Mouse (Mus musculus): ENCODE results near the gene Tmem221. TPM values are rescaled to one million over a fixed set of nuclear protein-coding genes. Genes with fewer than 3 reads are reported as not detected.

The Tmem221 gene
- polyA plus RNA-seq, 1 experiment: not detected

DNA sequence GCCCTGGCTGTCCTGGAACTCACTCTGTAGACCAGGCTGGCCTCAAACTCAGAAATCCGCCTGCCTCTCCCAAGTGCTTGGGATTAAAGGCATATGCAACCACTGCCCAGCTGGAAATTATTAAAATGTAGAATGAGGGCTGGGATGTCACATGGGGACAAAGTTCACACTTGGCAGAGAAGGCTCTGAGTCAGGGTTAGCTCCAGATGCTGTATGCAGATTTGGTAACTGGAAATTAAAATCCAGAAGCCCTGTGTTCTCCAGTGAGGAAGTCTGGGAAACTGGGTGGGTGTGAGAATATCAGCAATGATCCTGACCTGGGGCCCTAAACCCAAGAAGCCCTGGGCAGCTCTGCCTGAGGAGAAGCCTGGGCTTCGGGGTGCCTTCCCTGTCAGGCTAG, 49.4 kb downstream of the Tmem221 start:
- TF ChIP-seq GATA1 (IDR thresholded peaks at IDR 0.05; ENCODE audit: low read length): no peak

DNA sequence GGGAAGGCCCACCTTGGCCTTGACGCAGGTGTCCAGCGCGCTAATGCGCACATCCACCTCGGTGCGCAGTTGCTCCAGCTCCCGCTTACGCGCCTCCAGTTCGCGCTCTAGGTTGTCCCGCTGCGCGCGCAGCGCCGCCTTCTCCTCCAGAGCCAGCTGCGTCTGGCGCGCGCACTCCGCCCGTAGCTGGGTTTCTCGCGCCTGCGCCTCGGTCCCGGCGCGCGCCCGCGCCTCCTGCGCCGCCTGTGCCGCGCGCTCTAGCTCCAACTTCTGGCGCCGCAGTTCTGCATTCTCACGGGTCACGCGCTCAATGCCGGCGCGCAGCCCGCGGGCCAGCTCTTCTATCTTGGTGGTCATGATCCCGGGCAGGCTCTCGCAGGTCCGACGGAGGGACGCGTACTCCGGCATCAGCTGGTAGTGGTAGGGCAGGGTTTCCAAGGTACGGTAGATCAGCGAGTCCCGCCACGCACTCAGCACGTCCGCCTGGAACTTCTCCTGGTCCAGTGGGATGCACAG, 51.0 kb downstream of the Tmem221 start:
- no peak for TF ChIP-seq GATA1 (IDR thresholded peaks at IDR 0.05; ENCODE audit: low read length)

DNA sequence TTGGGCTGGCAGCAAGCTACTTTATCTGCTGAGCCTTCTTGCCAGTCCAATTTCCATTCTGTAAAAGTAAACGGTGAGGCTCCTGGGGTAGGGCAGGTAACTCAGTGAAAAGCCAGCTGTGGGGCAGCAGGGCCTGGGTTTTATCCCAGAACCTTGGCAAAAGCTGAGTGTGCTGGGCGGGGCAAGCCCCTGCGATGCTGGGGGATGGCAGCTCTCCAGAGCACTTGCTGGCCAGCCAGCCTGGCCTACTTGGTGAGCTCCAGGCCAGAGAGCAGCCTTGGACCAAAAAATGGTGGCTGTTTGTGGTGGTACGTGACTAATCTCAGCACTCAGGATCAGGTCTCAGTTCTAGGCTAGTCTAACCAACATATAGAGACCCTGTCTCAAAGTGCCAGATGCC, 52.7 kb downstream of the Tmem221 start:
- TF ChIP-seq GATA1 (IDR thresholded peaks at IDR 0.05; ENCODE audit: low read length): no peak

DNA sequence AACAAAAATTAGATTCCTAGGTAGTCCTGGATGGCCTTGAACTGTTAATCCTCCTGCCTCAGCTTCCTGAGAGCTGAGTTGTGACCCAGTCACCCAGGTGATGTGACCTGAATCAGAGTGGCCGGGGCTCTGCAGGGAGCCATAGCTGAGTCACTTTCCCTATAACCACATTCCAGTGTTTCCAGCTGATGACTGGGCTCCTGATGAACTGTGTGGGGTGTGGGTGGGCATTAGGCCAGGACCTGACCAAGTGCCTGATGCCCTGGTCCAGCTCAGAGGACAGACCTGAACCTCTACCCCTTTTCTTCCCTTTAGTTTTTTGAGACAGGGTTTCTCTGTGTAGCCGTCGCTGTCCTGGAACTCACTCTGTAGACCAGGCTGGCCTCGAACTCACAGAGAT, 53.3 kb downstream of the Tmem221 start:
- TF ChIP-seq GATA1 (IDR thresholded peaks at IDR 0.05; ENCODE audit: low read length): no peak

DNA sequence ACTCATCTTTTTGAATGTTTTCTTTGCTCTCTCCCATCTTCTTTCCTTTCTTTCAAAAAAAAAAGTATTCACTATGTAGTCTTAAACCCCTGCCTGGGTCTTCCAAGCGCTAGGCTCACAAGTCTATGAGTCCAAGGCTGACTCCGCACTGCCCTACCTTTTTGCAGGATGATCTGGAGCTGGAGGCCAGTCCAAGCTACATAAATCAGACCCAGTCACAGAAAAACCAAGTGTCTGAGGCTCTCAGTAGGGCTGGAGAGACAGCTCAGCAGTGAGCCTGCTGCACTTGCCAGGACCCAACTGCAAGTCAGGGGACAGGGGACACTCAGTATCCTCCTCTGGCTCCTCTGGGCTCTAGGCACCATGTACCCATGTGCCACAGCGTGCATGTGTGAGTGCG, 54.3 kb downstream of the Tmem221 start:
- no peak for TF ChIP-seq GATA1 (IDR thresholded peaks at IDR 0.05; ENCODE audit: low read length)

Other genes with a start within 250 kb of the Tmem221 start
- 183 and 196 TPM in 2 replicates for gene Use1, start 192.0 kb downstream of the Tmem221 start, polyA plus RNA-seq (2012)
- gene Ocel1, start 187.6 kb downstream of the Tmem221 start, polyA plus RNA-seq (2012): 51.3 and 71.7 TPM in 2 replicates
- 63.4 and 72.0 TPM in 2 replicates for gene Nr2f6, start 176.9 kb downstream of the Tmem221 start, polyA plus RNA-seq (2012)
- gene Ushbp1, start 163.1 kb downstream of the Tmem221 start, polyA plus RNA-seq (2012): 0.04 and 0.10 TPM in 2 replicates
- 146 and 153 TPM in 2 replicates for gene Babam1, start 162.0 kb downstream of the Tmem221 start, polyA plus RNA-seq (2012)
- 39.7 and 50.9 TPM in 2 replicates for gene Ankle1, start 152.9 kb downstream of the Tmem221 start, polyA plus RNA-seq (2012)
- gene Abhd8, start 95.2 kb downstream of the Tmem221 start, polyA plus RNA-seq (2012): 18.9 and 25.3 TPM in 2 replicates
- 221 and 248 TPM in 2 replicates for gene Mrpl34, start 93.9 kb downstream of the Tmem221 start, polyA plus RNA-seq (2012)
- gene Dda1, start 89.7 kb downstream of the Tmem221 start, polyA plus RNA-seq (2012): 284 and 345 TPM in 2 replicates
- gene Ano8, start 72.9 kb downstream of the Tmem221 start, polyA plus RNA-seq (2012): 1.1 and 1.2 TPM in 2 replicates
- gene Gtpbp3, start 70.8 kb downstream of the Tmem221 start, polyA plus RNA-seq (2012): 40.9 and 51.0 TPM in 2 replicates
- 1.9 and 2.4 TPM in 2 replicates for gene Plvap, start 47.1 kb downstream of the Tmem221 start, polyA plus RNA-seq (2012)
- gene Ccdc194, start 33.2 kb downstream of the Tmem221 start, polyA plus RNA-seq (2012): not detected in 2 replicates
- gene Bst2, start 21.4 kb downstream of the Tmem221 start, polyA plus RNA-seq (2012): 17.1 and 18.8 TPM in 2 replicates
- gene Mvb12a, start 15.9 kb downstream of the Tmem221 start, polyA plus RNA-seq (2012): 135 and 147 TPM in 2 replicates
- gene Nxnl1, start 7.7 kb upstream of the Tmem221 start, polyA plus RNA-seq (2012): not detected in 2 replicates
- gene Slc27a1, start 10.0 kb upstream of the Tmem221 start, polyA plus RNA-seq (2012): not detected in 2 replicates
- gene Pgls, start 33.3 kb upstream of the Tmem221 start, polyA plus RNA-seq (2012): 435 and 550 TPM in 2 replicates
- 7.9 and 8.6 TPM in 2 replicates for gene Fam129c, start 38.8 kb upstream of the Tmem221 start, polyA plus RNA-seq (2012)
- 41.9 and 53.0 TPM in 2 replicates for gene Colgalt1, start 52.1 kb upstream of the Tmem221 start, polyA plus RNA-seq (2012)
- 0.41 and 0.52 TPM in 2 replicates for gene Unc13a, start 112.9 kb upstream of the Tmem221 start, polyA plus RNA-seq (2012)
- gene Jak3, start 117.4 kb upstream of the Tmem221 start, polyA plus RNA-seq (2012): 27.6 and 33.8 TPM in 2 replicates
- gene Insl3, start 130.3 kb upstream of the Tmem221 start, polyA plus RNA-seq (2012): 4.6 and 5.5 TPM in 2 replicates
- gene B3gnt3, start 142.9 kb upstream of the Tmem221 start, polyA plus RNA-seq (2012): 0.02 TPM in 1 of 2 replicates, not detected in the other
- gene Fcho1, start 166.8 kb upstream of the Tmem221 start, polyA plus RNA-seq (2012): 32.9 and 36.1 TPM in 2 replicates